Mouse (Mus musculus): ENCODE measurements at regions not wholly inside any gene's neighbourhood (a gene's known extent, or its start where the extent isn't known, plus 50 kb on each side); places are given as distances from the start of the nearest gene placed in this dataset.

DNA sequence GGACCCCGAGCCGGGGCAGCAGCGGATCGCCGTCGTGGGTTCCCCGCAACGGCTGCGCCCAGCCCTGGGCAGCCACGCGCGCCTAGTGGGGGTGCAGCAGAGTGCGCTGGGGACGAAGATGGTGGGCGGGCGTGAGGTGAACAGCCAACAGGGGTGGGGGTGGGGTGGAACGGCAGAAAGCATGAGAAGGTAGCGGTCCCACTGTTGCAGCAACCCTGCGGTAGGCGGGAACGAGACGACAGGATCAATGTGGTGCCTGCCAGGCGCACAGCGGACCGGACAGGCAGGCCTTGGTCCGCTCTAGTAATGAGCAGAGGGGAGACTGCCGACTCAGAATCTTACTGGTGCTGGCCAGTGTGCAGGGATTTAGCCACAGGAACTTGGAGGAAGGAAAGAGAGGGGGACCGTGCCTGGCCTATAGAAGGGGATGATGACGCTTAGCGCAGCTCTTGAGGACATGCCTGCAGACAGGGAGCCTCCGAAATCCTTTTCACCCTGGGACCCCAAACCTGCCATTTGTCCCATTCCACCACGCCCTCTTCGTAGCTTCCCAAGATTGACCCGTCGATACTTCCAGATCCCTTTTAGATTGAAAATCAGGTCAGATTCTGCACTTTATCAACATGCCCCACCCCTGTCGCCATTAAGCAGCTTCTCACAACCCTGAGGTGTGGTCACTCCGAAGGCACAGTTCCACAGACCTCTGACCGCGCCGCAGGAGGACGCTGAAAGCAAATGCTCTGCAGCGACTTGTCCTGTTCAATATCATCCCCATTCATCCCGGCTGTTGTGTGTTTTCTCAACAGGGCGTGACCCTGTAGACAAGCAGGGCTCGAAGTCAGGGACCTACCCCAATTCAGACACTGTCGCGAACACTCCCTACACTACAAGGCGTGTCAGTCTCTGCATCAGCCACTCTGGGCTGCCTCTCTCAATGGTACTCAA, 177.4 kb upstream of the Topaz1 start:
- ATAC-seq, result no peak
- no peak overlapping the region for H3K9ac ChIP-seq (ENCODE audit: low read depth, low read length)
- WGBS, result under 1% methylated on average over 48 of the region's 48 CpGs
- H3K4me1 ChIP-seq (replicated peaks; ENCODE audit: control insufficient read depth, insufficient read depth, low read length), result no peaks in the 10 kb centered on the region
- no peak overlapping the region for H3K27ac ChIP-seq (ENCODE audit: low read depth, low read length)
- peaks cover 61% of the 10 kb centered on the region for H3K27me3 ChIP-seq (replicated peaks; ENCODE audit: control insufficient read depth, insufficient read depth, low read length)
- peak overlapping the region; percentile 25 for H3K4me3 ChIP-seq (ENCODE audit: low read depth, low read length)
- no peaks in the 10 kb centered on the region for H3K9me3 ChIP-seq (ENCODE audit: control insufficient read depth)
- no peaks in the 10 kb centered on the region for H3K36me3 ChIP-seq (ENCODE audit: control insufficient read depth, insufficient read depth)
- no peak for TF ChIP-seq CTCF (IDR thresholded peaks at IDR 0.05; ENCODE audit: low read depth)
- H3K4me2 ChIP-seq (replicated peaks; ENCODE audit: low read depth), result peak overlapping the region; percentile 51

DNA sequence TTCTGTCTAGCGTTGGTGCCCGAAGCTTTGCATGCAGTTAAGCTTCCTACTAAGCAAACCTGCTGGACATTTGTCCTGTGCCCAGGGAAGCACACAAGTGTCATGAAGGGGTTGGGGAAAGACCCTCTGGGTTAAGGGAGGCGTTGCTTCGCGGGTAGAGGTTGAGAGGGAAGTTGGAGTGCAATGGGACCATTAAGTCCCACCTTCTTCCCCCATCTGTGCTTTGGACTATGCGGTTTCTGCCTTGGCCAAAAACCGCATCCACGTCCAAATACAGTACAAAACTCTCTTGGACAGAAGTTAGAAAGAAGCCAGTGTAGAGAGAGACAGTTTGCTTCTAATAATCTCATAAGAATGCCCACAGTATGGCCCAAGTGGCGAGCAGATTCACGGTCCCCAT, 176.1 kb upstream of the Topaz1 start:
- Histone ChIP-seq H3K9me3 (ENCODE audit: control insufficient read depth) (no peaks in the 10 kb centered on the region), H3K36me3 (ENCODE audit: control insufficient read depth, insufficient read depth) (no peaks in the 10 kb centered on the region), H3K4me1 (replicated peaks; ENCODE audit: control insufficient read depth, insufficient read depth, low read length) (no peaks in the 10 kb centered on the region), H3K4me3 (ENCODE audit: low read depth, low read length) (no peak overlapping the region), H3K27ac (ENCODE audit: low read depth, low read length) (no peak overlapping the region), H3K9ac (ENCODE audit: low read depth, low read length) (no peak overlapping the region), H3K4me2 (replicated peaks; ENCODE audit: low read depth) (no peak overlapping the region), H3K27me3 (replicated peaks; ENCODE audit: control insufficient read depth, insufficient read depth, low read length) (peaks cover 65% of the 10 kb centered on the region)
- ATAC-seq, result no peak
- TF ChIP-seq CTCF (IDR thresholded peaks at IDR 0.05; ENCODE audit: low read depth), result no peak
- WGBS, result 9% methylated on average over 10 of the region's 10 CpGs

DNA sequence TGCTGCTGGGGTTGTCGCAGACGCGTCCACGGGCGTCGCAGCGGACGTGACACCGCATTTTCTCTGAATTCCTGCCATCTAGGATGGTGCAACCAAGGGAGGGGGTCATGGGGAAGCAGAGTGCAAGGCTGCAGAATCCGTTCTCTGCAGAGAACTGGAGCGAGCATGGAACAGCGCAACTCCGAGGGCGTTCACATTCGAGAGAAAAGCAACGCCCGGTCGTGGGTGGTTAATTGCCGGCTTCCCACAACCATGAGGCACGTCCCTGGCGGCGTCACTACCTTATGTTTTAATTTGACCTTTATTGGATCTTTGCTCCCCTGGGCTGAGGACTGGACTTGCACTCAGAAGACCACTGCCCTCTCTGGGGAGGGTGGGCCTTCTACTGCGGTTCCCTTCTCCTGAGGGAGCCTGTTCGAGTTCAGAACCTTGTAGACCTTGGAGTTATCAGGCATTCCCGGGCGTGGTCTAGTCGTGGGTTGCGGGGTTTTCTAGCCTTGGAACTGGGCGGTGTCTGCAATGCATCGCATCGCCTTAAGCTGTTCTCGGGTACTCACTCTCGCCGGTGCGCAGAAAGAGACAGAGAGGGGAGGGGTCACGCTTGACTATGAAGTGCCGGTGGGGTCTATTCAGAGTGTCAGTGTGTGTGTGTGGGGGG, 175.6 kb upstream of the Topaz1 start:
- Histone ChIP-seq H3K4me2 (replicated peaks; ENCODE audit: low read depth) (peak overlapping the region; percentile 80), H3K27ac (ENCODE audit: low read depth, low read length) (no peak overlapping the region), H3K36me3 (ENCODE audit: control insufficient read depth, insufficient read depth) (no peaks in the 10 kb centered on the region), H3K9ac (ENCODE audit: low read depth, low read length) (no peak overlapping the region), H3K9me3 (ENCODE audit: control insufficient read depth) (no peaks in the 10 kb centered on the region), H3K4me3 (ENCODE audit: low read depth, low read length) (peak overlapping the region; percentile 48), H3K4me1 (replicated peaks; ENCODE audit: control insufficient read depth, insufficient read depth, low read length) (no peaks in the 10 kb centered on the region), H3K27me3 (replicated peaks; ENCODE audit: control insufficient read depth, insufficient read depth, low read length) (peaks cover 65% of the 10 kb centered on the region)
- no peak for TF ChIP-seq CTCF (IDR thresholded peaks at IDR 0.05; ENCODE audit: low read depth)
- ATAC-seq, result no peak
- WGBS, result 1% methylated on average over 37 of the region's 37 CpGs

DNA sequence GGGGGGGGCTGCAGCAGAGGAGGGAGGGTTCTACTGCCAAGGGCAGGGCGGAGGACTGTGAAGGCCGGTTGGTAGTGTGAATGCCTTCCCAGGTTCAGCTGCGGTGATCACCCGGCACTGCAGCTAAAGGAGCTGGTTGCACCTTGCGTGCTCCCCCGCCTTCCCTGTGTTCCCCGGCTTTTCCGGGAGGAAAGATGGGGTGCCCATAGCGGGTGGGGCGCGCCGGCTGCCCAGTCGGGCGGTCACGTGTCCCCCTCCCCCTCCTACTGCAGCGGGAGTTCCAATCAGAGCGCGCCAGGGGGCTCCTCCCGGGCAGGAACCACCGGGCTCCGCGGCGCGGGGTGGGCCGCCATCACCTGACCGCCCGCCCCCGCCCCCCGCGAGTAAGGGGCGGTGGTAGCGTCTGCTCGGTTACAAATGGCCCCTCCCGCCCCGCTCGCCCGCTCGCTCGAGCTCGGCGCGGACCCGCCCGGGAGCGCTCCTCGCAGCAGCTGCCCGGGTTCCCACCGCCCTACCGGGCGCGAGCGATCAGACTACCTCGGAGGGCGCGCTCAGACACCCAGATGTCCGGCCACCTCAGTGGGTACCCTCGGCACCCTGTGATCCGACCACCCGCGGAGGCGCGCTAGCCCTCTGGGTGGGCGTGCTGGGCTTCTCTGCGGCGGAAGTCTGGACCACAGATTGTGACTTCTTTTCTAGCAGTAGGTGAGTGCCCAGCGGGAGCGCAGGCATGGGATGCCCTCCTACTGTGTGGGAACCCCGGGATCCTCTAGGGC, 174.9 kb upstream of the Topaz1 start:
- 0% methylated on average over 28 of the region's 68 CpGs for WGBS

DNA sequence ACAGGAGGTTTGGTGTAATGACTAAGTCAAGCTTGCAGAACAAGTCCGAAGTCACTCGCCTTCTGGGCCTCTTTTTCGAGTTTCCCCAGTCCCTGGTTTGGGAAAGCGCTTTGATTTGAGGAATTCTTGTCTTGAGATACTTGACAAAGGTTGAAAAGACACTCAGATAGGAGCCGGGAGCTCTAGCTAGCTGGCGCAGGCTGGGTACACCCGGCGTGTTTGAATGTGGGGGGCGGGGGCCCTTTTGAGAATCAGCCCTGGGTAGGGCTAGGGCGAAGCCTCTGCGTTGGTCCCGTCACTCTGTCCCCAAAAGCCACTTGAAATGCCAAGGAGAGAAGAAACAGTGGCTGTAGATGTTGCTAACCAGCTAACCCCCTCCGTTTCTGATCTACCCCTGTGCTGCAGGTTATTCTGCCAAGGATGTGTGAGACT, 174.3 kb upstream of the Topaz1 start:
- H3K9ac ChIP-seq (ENCODE audit: low read depth, low read length), result no peak overlapping the region
- no peak for ATAC-seq

More for the DNA sequence above, 174.9 kb upstream of the Topaz1 start:
- H3K9ac ChIP-seq (ENCODE audit: low read depth, low read length), result no peak overlapping the region
- H3K36me3 ChIP-seq (ENCODE audit: control insufficient read depth, insufficient read depth), result no peaks in the 10 kb centered on the region
- H3K9me3 ChIP-seq (ENCODE audit: control insufficient read depth), result no peaks in the 10 kb centered on the region
- peak; percentile 45; the same call in 1 of the 2 replicates for ATAC-seq
- H3K27me3 ChIP-seq (replicated peaks; ENCODE audit: control insufficient read depth, insufficient read depth, low read length), result peaks cover 64% of the 10 kb centered on the region
- peak overlapping the region; percentile 48 for H3K4me3 ChIP-seq (ENCODE audit: low read depth, low read length)
- H3K4me2 ChIP-seq (replicated peaks; ENCODE audit: low read depth), result peak overlapping the region; percentile 80
- no peaks in the 10 kb centered on the region for H3K4me1 ChIP-seq (replicated peaks; ENCODE audit: control insufficient read depth, insufficient read depth, low read length)
- no peak overlapping the region for H3K27ac ChIP-seq (ENCODE audit: low read depth, low read length)
- TF ChIP-seq CTCF (IDR thresholded peaks at IDR 0.05; ENCODE audit: low read depth), result no peak

DNA sequence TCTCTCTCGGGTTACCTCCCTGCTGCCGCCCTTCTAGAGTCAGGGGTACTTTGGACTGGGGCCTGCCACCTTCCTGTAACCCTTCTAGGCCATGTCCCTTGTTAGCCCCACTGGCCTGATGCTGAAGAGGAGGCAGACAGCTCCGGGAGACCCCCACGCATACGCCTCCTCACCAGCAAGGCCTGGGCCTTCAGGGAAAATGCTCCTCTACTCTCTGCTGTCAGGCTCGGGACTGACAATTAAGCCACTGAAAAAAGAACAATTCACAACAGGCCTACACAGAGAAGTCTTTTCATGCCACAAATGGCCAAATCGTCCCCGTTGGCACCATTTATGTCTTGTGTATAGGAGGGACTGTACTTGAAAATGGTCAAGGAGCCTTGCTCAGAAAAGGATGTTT, 161.9 kb upstream of the Topaz1 start:
- H3K4me1 ChIP-seq (replicated peaks; ENCODE audit: control insufficient read depth, insufficient read depth, low read length), result no peaks in the 10 kb centered on the region
- no peaks in the 10 kb centered on the region for H3K36me3 ChIP-seq (ENCODE audit: control insufficient read depth, insufficient read depth)
- no peak overlapping the region for H3K4me3 ChIP-seq (ENCODE audit: low read depth, low read length)
- no peaks in the 10 kb centered on the region for H3K27me3 ChIP-seq (replicated peaks; ENCODE audit: control insufficient read depth, insufficient read depth, low read length)
- ATAC-seq, result no peak
- TF ChIP-seq CTCF (IDR thresholded peaks at IDR 0.05; ENCODE audit: low read depth), result no peak
- 85% methylated on average over 8 of the region's 8 CpGs for WGBS
- no peak overlapping the region for H3K4me2 ChIP-seq (replicated peaks; ENCODE audit: low read depth)
- no peaks in the 10 kb centered on the region for H3K9me3 ChIP-seq (ENCODE audit: control insufficient read depth)
- H3K27ac ChIP-seq (ENCODE audit: low read depth, low read length), result no peak overlapping the region
- H3K9ac ChIP-seq (ENCODE audit: low read depth, low read length), result no peak overlapping the region

More for the DNA sequence above, 174.3 kb upstream of the Topaz1 start:
- peak overlapping the region; percentile 48 for H3K4me3 ChIP-seq (ENCODE audit: low read depth, low read length)
- TF ChIP-seq CTCF (IDR thresholded peaks at IDR 0.05; ENCODE audit: low read depth), result no peak
- H3K9me3 ChIP-seq (ENCODE audit: control insufficient read depth), result no peaks in the 10 kb centered on the region
- no peaks in the 10 kb centered on the region for H3K36me3 ChIP-seq (ENCODE audit: control insufficient read depth, insufficient read depth)
- under 1% methylated on average over 13 of the region's 13 CpGs for WGBS
- peak overlapping the region; percentile 80 for H3K4me2 ChIP-seq (replicated peaks; ENCODE audit: low read depth)
- no peak overlapping the region for H3K27ac ChIP-seq (ENCODE audit: low read depth, low read length)
- H3K27me3 ChIP-seq (replicated peaks; ENCODE audit: control insufficient read depth, insufficient read depth, low read length), result peaks cover 58% of the 10 kb centered on the region
- no peaks in the 10 kb centered on the region for H3K4me1 ChIP-seq (replicated peaks; ENCODE audit: control insufficient read depth, insufficient read depth, low read length)

Measured in intestine, postnatal 0 days (tissue).